Mouse (Mus musculus) monocyte, adult 2 months (primary cell): ENCODE data around the gene Slc37a4.
"Not testable (repeated sequence)": the region's sequence is repeated elsewhere in the genome, so short reads cannot be mapped to it uniquely, and the experiment has no call there.

Source experiments
- DNase-seq, 2 experiments: peaks; one replicate each; pipeline ENCODE4 v3.0.0; 2022; ENCODE audit warnings: low spot score in 2 of 2, low read depth in 1 of 2

The Slc37a4 gene

DNA sequence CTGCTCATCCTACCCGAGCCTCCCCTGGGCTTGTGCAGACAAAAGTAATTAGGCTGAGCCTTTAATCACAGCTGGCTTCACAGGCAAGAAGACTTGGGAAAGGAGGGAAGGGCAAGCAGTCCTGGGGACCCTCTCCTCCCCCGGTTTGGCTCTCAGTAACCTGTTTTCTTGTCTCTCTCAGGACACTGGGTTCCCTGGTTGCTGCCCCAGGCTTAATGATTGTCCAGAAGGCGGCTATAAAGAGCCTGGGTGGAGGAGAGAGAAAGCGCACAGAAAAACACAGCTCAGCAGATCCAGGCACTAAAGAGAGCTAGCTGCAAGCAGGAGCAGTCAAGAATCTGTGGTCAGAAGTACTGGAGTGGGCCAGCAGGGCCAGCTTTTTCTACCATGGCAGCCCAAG lies 1.4 kb downstream of the Slc37a4 start:
- no peak for DNase-seq

DNA sequence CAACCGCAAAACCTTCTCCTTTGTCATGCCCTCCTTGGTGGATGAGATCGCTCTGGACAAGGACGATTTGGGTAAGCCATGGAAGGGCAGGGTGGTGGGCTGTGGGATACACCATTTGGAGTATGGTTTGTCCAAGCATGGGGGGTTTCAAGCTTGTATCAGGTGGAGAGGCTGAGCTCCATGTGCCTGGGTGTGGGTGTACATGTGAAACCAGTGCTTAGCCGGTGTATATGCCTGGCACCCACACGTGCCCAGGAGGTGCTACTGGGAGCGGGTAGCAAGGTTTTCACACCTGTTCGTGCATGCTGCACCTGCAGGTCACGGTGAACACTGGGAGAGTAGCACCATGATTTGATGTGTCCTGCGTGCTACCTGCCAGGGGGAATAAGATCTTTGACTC lies 1.9 kb downstream of the Slc37a4 start:
- DNase-seq = no peak

DNA sequence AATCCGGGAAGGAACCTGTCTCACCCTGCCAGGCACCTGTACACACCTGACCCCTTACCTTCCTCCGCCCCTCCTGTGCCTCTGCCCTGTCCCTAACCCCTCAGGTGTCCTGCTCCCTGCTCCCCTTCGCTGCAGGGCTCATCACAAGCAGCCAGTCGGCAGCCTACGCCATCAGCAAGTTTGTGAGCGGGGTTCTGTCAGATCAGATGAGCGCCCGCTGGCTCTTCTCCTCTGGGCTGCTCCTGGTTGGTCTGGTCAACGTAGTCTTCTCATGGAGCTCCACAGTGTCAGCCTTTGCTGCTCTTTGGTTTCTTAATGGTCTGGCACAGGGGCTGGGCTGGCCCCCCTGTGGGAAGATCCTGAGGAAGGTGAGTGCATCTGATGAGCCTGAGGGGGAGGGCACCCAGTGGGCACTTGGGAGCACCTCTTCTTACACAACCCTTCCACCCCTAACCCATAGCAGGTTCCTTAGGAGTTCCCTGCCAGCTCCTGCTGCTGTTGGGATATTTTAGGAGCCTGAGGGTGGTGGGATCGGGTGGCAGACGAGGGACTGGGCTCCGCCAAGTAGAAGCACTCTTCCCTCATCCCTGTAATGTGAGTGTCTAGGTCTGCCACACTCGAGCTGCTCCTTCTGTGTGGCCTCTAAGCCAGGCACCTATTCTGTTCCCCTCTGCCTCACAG lies 2.6 kb downstream of the Slc37a4 start:
- no peak for DNase-seq

DNA sequence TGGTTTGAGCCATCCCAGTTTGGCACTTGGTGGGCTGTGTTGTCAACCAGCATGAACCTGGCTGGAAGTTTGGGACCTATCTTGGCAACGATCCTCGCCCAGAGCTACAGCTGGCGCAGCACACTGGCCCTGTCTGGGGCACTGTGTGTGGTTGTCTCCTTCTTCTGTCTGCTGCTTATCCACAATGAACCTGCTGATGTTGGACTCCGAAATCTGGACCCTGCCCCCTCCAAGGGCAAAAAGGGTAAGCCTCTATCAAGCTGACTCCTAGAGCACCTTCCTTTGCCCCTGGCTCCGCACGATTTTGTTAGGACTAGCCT lies 3.1 kb downstream of the Slc37a4 start:
- DNase-seq = no peak

DNA sequence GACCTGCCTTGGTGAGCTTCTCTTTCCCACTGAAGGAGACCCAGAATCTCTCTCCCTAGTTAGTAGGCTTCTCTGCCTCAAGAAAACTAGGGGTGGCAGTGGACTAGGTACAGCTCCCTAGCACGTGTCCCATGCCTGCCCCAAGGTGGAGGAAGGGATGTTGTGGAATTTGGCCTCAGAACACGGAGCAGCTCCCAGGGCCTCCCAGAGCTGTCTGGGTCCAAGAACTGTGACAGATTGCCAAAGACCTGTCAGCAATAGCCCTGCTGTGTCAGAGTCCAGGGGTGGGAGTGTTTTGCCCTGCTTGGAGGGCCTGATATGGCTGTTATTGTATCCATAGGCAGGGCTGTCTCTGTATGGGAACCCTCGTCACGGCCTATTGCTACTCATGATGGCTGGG lies 4.4 kb downstream of the Slc37a4 start:
- no peak for DNase-seq

DNA sequence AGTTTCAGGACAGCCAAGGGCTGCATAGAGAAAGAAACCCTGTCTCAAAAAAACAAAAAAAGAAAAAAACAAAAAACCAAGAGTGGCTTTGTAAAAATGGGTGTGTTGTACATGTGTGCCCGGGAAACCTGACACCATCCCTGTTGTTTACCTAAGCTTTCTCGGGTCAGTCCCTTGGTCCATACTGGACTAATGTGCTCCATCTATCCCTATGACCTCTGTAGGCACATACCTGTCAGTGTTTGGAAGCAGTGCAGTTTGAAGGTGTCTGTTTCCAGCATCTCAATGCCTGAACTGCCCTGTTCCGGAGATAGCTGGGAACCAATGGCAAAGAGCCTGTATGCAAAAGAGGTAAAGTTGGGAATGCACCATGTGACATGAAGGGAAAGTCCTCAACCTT lies 8.4 kb downstream of the Slc37a4 start:
- no peak for DNase-seq

DNA sequence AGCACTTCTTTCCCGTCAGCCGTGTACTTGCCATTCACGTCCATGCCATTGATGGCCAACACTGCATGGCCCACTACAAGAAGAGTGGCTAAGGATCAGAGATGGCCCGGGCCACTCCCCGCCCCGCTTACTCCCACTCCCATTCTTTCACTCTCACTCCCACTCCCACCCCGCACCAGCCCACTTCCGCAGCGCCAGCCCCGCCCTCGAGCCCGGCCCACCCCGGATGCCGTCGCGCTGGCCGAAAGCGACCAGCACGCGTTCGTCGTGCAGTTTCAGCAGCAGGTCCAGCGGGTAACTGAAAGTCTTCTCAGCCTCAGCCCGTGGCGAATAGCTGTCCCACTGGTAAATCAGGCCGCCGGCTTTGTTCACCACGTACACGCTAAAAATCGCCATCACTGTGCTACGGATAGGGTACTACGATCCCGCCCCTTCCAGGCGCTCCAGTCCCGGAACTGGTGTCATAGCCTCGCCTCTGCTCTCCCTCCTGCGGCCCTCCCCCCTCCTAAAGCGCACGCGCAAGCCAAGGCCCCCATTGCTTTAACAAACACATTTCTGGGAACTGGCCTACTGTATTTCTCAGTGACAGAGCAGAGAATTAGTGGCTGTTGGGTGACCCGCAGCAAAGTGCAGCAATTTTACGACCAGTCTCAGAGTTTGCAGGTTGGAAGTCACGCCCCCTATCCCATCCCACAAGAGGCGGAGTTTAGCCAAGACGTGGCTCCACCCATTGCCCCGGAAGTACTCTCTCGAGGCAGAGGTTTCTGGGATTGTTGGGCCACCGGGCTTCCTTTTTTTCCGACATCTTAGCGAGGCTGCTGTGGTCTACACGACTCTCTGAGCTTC lies 10.5 kb downstream of the Slc37a4 start, which contains the start of the genes Rps25 and Trappc4:
TSS of gene Rps25 (plus strand) at position 234 of the 846 bp plus-strand sequence.
TSS of gene Trappc4 (minus strand) at position 695 of the 846 bp plus-strand sequence.
- peak; percentile 82 to 90 for DNase-seq

DNA sequence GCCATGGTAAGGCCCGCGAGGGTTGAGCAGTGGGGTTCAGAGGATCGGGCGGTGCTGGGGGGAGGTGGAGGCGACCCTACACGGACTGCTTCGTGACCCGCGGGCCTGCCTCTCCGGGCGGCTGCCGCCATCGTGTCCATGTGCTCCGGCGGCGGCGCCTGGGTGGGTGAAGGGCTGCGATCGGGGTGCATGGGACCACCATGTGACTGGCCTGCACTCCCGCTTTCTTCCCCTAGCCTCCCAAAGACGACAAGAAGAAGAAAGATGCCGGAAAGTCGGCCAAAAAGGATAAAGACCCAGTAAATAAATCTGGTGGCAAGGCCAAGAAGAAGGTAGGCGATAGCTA lies 11.1 kb downstream of the Slc37a4 start:
- DNase-seq = no peak

DNA sequence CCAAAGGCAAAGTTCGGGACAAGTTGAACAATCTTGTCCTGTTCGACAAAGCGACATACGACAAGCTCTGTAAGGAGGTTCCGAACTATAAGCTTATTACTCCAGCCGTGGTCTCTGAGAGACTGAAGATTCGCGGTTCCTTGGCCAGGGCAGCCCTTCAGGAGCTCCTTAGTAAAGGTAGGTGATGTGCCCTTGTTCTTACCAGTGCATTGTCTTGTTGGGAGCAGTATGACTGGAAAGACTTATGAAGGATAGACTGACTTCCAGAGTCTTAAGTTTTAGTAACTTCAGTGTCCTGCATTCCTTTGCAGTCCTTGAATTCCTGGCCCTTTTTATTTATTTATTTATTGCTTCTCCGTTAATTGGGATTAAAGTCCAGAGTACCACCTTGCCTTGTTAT lies 12.0 kb downstream of the Slc37a4 start:
- not testable (repeated sequence) for DNase-seq

DNA sequence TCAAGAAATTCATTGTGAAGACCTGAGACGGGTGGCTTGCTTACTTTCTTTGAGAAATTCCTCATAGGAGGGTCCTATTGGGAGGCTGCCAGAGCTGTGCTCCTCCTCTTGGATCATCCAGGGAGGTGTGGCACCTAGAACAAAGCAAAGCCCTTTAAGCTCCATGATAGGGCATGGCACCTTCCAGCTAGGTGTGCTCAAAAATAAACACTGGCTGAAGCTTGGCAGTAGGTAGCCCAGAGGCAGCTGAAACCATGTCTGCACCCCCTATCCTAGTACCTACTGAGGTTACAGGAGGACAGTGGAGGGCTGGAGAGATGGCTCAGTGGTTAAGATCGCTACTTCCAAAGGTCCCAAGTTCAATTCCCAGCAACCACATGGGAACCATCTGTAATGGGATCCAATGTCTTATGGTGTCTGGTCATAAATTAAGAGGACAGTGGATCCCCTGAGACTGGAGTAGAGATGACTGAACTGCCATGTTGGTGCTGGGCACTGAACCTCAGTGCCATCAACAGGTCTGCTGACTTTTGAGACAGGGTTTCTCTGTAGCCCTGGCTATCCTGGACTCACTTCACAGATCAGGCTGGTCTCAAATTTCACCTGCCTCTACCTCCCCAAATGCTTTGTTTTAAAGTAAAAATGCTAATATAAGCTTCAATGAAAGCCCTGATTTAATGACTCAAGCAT lies 14.1 kb downstream of the Slc37a4 start:
- DNase-seq = no peak

DNA sequence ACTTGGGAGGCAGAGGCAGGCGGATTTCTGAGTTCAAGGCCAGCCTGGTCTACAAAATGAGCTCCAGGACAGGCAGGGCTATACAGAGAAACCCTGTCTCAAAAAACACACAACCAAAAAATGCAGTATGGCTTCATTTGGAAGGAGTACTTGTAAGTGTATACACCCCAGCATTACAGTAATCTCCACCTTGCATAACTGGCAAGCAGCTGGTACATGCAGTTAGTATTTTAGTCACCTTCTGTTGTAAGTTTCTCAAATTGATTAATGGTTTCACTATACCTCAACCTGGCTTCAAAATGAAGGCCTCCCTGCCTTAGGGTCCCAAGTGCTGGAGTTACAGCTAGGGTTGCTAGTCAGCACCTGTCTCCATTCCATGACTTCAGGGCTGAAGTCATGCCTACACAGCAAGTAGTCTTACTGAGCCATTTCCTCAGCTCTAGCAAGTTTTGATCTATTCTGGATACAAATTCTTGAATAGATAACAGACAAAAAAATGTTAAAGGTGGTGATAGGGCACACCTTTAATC lies 15.0 kb downstream of the Slc37a4 start:
- no peak for DNase-seq

DNA sequence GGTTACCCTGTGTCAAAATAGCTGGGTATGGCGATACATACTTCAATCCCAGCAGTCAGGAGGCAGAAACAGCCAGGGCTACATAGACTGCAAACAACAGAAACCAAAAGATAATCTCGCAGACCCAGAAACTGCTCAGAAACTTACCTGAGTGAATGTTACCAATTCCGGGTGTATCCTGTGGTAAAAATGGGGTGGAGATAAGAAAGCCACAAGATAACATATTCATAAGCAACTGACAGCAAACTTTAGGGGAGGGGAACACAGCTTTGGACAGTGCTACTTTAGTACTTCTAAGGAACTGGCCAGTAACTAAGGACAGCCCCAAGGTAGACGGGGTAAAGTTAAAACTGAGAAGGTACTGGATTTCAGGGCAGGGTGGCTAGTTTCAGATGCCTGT lies 15.7 kb downstream of the Slc37a4 start:
- DNase-seq = no peak

DNA sequence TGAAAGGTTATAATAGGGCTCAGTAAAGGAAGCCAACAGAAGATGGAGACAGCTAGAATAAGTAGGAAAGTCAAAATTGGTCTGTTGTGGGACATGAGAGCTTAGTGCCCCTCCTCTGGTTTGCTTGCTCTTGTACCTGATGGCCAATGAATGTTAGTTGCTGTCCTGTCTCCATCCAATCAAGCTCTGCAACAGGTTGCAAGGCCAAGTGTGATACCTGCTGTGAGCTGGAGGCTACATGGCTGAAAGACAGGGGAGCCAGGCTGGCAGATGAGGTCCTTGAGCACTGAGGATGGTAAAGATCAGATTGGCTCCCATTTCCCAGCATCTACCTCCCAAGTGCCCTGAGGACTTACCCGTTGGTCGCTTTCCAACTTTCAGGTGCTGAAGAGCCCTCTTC lies 16.1 kb downstream of the Slc37a4 start:
- no peak for DNase-seq

DNA sequence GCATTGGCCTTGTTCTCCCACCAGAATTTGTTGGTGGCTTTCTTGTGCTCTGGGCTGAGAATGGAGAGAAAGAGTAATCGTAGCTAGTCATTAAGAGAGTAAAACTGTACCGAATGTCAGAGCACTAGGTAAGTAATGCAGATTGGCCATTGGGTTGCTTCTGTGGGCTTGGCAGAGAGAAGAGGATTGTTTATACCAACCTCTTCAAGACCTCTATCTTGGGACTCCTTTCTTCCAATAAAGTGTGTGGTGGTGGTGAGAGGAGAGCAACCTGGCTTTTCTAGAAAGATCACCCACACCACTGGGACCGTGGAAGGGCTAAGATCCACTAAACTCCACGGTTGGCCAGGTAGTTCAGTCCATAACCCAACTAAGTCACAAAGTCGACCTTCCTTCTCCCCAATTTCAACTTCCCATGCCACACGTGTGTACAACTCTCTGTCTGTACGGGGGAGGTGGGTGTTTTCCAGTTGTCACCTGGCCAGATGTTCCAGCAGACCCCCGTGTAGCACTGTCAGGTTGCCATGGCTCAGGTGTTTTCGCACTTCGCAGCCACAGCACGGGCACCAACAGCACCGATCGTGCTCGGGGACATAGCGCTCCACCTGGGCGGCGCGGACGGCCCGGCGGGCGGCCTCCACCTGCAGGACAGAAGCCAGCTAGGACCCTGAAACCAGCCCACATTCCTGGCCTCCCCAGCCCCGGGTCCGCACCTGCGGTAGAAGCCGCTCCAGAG lies 20.7 kb downstream of the Slc37a4 start:
- DNase-seq = no peak

DNA sequence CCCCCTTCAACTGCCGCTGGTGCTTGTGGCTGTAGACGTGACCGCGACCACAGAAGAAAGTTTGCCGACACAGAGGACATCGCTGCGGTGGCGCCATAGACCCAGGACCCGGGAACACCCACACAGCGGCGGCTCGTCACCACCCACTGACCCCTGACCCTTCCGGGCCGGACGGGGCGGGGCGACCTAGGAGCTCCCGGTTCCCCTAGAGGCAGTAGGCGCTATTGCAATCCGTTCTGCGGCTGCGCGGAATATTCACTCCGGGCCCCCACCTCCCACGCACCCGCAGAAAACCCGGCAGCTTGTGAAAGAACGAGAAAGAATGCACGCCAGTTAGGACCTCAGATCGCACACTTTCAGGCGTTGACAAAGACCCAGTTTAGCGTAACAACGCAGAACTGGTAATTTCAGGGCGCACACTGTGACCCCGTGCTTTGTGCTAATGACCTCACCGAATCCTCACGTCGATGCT lies 21.3 kb downstream of the Slc37a4 start:
- peak; percentile 83 to 92 for DNase-seq

DNA sequence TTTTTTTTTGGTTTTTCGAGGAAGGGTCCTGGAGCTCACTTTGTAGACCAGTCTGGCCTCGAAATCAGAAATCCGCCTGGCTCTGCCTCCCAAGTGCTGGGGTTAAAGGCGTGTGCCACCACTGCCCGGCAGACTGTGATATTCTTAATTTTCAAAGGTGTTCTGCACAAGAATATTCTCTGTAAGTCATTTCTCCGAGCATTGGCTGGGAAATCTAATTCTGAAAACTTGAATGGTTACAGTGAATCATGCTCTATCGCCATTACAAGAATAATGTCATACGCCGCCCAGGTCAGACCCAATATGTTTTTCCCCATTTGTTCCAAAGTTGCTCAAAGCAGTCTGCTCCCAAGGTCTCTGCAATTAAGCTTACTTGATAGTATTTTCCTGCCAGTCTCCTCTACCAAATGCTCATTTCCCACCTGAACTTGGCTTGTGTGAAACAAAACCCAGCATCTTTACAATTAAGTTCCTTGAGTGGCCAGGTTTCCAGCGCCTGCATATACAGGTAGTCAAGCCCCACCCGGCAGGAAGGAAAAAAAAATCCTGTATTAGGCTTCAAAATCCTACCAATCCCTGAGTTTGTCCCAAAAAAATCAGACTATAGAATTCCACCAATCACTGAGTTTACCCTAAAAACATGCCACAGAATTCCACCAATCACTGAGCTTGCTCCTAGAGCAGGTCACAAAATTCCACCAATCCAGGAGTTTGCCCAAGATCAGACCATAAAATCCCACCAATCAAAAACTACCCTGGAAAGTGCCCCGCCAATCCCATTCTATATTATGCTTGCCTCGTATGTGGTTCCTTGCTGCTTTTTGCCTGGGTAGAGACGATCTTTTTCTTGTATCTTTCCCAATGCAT lies 22.1 kb downstream of the Slc37a4 start, which contains the start of gene Ccdc84:
TSS of gene Ccdc84 (minus strand) at position 51 of the 867 bp plus-strand sequence.
- DNase-seq = no peak

DNA sequence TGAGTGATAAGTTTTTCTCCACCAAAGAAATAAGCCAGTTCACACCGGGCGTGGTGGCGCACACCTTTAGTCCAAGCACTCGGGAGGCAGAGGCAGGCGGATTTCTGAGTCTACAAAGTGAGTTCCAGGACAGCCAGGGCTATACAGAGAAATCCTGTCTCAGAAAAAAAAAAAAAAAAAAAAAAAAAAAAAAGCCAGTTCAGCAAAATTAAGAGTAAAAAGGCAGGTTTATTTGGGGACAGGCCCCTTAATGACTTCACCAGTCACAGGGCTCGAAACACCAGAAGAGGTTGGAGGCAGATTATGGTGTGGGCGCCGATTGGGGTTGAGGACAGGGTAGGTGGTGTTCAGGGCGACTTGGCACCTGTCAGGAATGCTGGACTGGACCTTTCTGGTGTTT lies 23.1 kb downstream of the Slc37a4 start:
- DNase-seq = not testable (repeated sequence)

DNA sequence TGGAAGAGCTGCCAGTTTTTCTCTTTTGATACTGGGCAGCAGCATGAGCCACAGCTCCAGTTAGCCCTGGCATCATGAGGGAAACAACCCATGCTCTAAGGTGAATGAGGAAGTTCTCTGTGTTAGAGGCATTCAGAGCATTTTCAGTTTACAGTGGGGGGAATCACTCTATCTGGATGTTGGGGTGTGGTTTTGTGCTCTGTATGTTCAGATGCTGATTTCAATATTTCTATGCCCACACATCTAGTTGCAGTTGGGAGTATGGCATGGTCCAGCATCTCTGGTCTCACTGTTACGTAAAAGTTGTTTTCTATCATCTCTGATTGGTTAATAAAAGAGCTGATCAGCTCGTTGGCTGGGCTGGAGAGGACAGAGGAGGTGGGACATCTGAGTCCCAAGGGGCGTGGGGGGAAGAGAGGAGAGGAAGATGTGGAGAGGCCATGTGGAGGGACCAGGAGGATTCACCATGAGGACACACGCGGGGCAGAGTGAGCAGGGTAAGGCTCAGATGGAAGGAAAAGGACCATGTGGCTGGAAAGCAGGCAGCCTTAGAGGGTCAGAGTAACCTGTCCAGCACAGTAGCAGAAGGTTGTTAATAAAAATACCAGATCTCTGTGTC lies 23.7 kb downstream of the Slc37a4 start:
- DNase-seq = no peak

DNA sequence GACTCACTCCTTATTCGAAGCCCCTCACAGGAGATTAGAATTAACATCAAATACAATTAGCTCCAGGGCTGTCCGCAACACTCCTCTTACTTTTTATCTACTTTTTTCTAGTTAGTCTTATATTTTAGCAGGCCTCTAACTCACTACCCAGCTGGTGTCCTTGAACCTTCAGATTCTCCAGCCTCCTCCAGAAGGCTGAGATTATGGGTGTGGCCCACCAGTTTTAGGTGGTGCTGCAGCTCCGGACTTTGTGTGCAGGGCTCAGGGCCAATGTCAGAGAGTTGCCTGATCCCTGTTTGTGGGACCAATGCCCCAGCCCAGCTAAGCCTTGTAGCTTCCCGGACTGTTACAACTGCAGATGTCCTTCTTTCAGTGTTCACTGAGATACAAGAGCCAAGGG lies 26.9 kb downstream of the Slc37a4 start:
- no peak for DNase-seq
